Mouse (Mus musculus) liver, embryonic 14.5 days (tissue): ENCODE results near the gene Tbx5. TPM values are rescaled to one million over a fixed set of nuclear protein-coding genes. Genes with fewer than 3 reads are reported as not detected.

ENCODE experiments used
- ATAC-seq: fragments of 200-750 bp; cut with Nextera tagmentation; 2 replicates; pipeline ENCODE4 v1.8.0; 2017; ENCODE audit warnings: moderate number of reproducible peaks, mild to moderate bottlenecking, moderate library complexity; ENCODE audit not compliant: insufficient read depth
- DNase-seq, 3 experiments: peaks; one replicate each; pipeline ENCODE4 v3.0.0-alpha.2; 2012 to 2013; ENCODE audit warnings: low read depth in 3 of 3, low spot score in 3 of 3
- H3K27ac ChIP-seq: fragments of 300-500 bp; sonication (generic); 2 replicates; pipeline ENCODE4 v1.5.1; 2014; ENCODE audit warnings: moderate library complexity, mild to moderate bottlenecking, control low read depth, inconsistent platforms
- H3K27me3 ChIP-seq: fragments of 300-500 bp; sonication (generic); 2 replicates; pipeline ENCODE4 v1.6.1; 2014; ENCODE audit warnings: mild to moderate bottlenecking, low read length, moderate library complexity; ENCODE audit not compliant: control insufficient read depth, insufficient read depth
- H3K36me3 ChIP-seq: fragments of 300-500 bp; sonication (generic); replicated peaks from 2 replicates; pipeline ENCODE4 v1.6.1; 2014; ENCODE audit warnings: low read depth; ENCODE audit not compliant: control insufficient read depth, insufficient read depth
- H3K4me1 ChIP-seq, 2 experiments: fragments of 200-500 bp in 1 of 2; fragments of 300-500 bp in 1 of 2; sonication (generic) in 1 of 2; replicated peaks; 2 replicates each; pipeline ENCODE4 v1.6.1; 2012 to 2014; ENCODE audit warnings: antibody characterized with exemption in 1 of 2, inconsistent platforms in 1 of 2, low read length in 1 of 2; ENCODE audit not compliant: control insufficient read depth in 2 of 2, insufficient read depth in 2 of 2
- H3K4me2 ChIP-seq: fragments of 300-500 bp; sonication (generic); 2 replicates; pipeline ENCODE4 v1.6.1; 2014; ENCODE audit warnings: low read depth, mild to moderate bottlenecking, control low read depth, moderate library complexity
- H3K4me3 ChIP-seq, 2 experiments: fragments of 200-500 bp in 1 of 2; fragments of 300-500 bp in 1 of 2; sonication (generic) in 1 of 2; 2 replicates each; pipeline ENCODE4 v1.5.1; 2012 to 2014; ENCODE audit warnings: low read depth in 2 of 2, low read length in 2 of 2, mild to moderate bottlenecking in 2 of 2, control low read depth in 1 of 2, inconsistent platforms in 1 of 2, moderate library complexity in 1 of 2; ENCODE audit not compliant: insufficient read depth in 1 of 2
- H3K9ac ChIP-seq: fragments of 300-500 bp; sonication (generic); replicated peaks from 2 replicates; pipeline ENCODE4 v1.6.1; 2014; ENCODE audit warnings: mild to moderate bottlenecking, control low read depth, moderate library complexity
- H3K9me3 ChIP-seq: fragments of 300-500 bp; sonication (generic); 2 replicates; pipeline ENCODE4 v1.6.1; 2016; ENCODE audit warnings: low read length, mixed read lengths; ENCODE audit not compliant: control insufficient read depth
- CTCF ChIP-seq: IDR thresholded peaks from 2 replicates; pipeline ENCODE4 v1.5.1; 2016; ENCODE audit warnings: antibody characterized with exemption, low read depth, control low read depth
- EP300 ChIP-seq: IDR thresholded peaks from 2 replicates; pipeline ENCODE4 v1.6.1; 2016; ENCODE audit warnings: antibody characterized with exemption, low read depth
- WGBS: fragments of 180-500 bp; shearing (Covaris S2); extraction: QIAGEN DNeasy Blood & Tissue Kit; methylation state at CpG from one replicate; pipeline ENCODE4 v1.1.7; 2014; ENCODE audit not compliant: insufficient replicate concordance; 5-methylcytosine and 5-hydroxymethylcytosine counted together
- polyA plus RNA-seq, 2 experiments: library from polyadenylated mRNA; depleted of rRNA in 1 of 2; stranded (reverse) in 1 of 2; unstranded in 1 of 2; fragments of >200 nt; fragmentation: Nextera tagmentation in 1 of 2; extraction: Ambion mirVana in 1 of 2; gene quantifications; 2 replicates each; pipeline versions ENCODE4 v1.2.1 to v1.2.3; 2012 to 2014

Tbx5 gene
- polyA plus RNA-seq, 2 experiments, result 0.01 to 0.03 TPM

DNA sequence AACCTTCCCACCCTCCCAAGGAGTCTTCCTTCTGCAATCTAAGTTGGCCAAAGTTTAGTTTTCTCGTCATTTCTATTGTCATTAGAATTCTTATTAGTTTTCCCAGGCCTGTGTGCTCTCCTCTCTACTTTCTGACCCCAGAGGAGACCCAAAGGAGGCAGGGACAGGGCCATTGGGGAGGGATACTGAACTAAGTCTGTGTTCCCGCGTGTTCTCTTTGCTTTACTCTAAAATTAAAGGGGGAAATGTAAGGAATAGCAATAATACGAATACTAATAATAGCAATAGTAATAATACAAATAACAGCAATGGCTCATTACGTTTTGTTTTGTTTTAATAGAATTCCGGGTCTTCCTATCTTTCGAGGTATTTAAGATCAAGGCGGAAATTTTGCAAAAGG lies 1.9 kb upstream of the Tbx5 start:
- Histone ChIP-seq H3K36me3 (no peaks in the 10 kb centered on the region), H3K4me3 (no peak overlapping the region), H3K4me2 (no peak overlapping the region), H3K9ac (no peak overlapping the region), H3K9me3 (no peaks in the 10 kb centered on the region), H3K27me3 (peaks cover 61% of the 10 kb centered on the region), H3K4me1 (peaks cover 0 to under 1% of the 10 kb centered on the region in 2 experiments; a peak in 2 of 4 replicates), H3K27ac (no peak overlapping the region)
- no peak for ATAC-seq
- DNase-seq, result no peak
- 9% methylated on average over 8 of the region's 8 CpGs for WGBS
- TF ChIP-seq EP300, result no peak

DNA sequence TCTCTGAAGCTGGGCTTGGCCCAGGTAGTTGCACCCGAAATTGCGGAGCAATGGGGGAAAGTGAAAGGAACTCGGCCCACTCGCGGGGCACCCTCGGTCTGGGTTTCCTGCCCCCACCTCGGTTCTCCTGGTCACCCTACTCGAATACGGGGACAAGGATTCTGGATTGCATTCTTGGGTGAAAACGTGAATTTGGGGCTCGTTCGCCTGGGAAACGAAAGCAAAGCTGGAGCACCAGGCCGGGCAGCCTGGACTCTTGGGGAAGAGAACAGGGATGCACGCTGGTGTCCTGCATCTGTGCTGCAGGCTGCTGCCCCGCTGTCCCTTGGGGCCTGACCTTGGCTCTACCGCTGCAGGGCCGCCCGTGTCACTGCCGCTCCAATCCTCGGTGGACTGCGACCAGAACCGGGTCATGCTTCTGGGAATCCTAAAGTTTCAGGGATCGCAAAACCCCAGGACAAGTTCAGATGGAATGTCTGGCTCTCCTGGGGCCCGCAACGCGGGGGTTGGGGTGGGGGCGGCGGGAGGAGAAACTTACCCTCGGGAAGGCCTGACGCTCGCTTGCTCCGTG lies 1.2 kb upstream of the Tbx5 start:
- no peaks in the 10 kb centered on the region for H3K9me3 ChIP-seq
- H3K27ac ChIP-seq, result no peak overlapping the region
- H3K27me3 ChIP-seq, result peaks cover 68% of the 10 kb centered on the region
- TF ChIP-seq CTCF, result no peak
- no peak for TF ChIP-seq EP300
- H3K4me2 ChIP-seq, result peak overlapping the region; percentile 38
- H3K4me1 ChIP-seq, result no peaks in the 10 kb centered on the region
- no peak overlapping the region for H3K9ac ChIP-seq
- DNase-seq (no peak), ATAC-seq (no peak)
- peak overlapping the region in 1 of 2 experiments; percentile 18; a peak in 1 of 4 replicates for H3K4me3 ChIP-seq
- no peaks in the 10 kb centered on the region for H3K36me3 ChIP-seq
- 1% methylated on average over 33 of the region's 33 CpGs for WGBS

DNA sequence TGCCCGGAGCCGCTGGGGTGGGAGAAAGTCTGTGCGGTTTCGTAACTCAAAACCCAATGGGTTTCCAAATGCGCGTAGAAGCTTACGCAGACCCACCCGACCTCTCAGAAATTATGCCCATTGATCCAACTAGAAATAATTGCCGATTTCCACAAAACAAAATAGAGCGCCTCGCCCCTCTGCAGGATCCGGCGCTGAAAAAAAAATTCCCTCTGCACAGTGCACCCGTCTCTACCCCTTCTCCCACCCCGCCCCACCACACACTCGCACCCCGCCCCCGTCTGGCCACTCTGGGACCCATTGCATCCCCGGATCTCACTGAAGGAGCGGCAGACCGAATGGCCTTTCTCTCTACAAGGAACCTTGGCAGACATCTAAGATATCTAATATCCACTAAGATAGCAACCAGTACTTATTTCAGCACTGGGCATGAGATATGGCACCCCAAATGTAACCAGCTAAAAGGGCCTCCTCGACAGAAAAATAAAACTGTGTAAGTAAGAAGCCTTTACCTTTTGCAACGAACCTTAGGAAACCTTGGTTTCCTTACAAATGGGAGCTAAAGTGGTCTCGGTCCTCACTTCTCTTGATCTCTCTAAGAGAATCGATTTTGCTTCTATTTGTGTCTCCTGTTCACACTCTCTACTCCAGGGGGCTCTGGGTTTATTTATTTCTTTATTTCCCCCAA lies 533 bp upstream of the Tbx5 start:
- DNase-seq, result no peak
- Histone ChIP-seq H3K9ac (no peak overlapping the region), H3K36me3 (no peaks in the 10 kb centered on the region), H3K27ac (no peak overlapping the region), H3K27me3 (peaks cover 75% of the 10 kb centered on the region), H3K4me3 (no peak overlapping the region), H3K4me1 (no peaks in the 10 kb centered on the region), H3K9me3 (no peaks in the 10 kb centered on the region), H3K4me2 (no peak overlapping the region)
- no peak for ATAC-seq
- TF ChIP-seq CTCF (no peak), EP300 (no peak)
- WGBS, result 3% methylated on average over 25 of the region's 25 CpGs

DNA sequence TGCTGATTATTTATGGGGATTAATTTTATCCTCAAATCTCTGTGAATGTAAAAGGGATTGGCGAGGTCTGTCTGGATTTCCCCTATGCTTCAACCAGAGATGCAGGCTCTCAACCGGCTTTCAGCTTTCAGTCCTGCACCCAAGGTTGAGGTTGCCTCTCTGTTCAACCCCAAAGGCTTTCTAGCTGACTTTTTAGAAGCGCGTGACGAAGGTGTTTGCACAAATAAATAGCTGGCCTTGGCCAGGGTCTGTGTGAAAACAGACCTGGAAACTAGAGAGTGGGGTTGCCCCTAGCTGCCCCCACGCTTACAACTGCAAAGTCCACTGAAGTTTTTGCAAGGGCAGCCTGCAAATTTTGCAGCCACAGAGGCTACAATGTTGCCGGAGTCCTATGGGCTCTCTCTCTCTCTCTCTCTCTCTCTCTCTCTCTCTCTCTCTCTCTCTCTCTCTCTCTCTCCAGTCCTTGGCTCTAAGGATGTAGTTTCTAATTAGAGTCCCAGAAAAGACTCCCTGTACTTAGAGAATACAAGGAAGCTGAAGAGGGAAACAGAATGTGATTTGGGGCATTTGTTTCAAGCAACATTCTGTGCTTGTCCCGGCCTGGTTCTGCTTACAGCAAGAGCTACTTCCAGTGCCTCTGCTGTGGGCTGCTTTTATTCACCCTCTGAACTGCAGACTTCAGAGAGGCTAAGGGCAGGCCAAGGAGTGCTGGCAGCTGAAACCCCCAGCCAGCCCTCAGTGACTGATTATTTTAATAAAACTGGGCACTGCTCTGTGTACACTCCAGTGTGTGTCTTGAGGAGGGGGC lies 959 bp downstream of the Tbx5 start:
- DNase-seq, result no peak
- no peaks in the 10 kb centered on the region for H3K9me3 ChIP-seq
- no peak overlapping the region for H3K4me3 ChIP-seq
- H3K27me3 ChIP-seq, result peaks cover 90% of the 10 kb centered on the region
- no peaks in the 10 kb centered on the region for H3K36me3 ChIP-seq
- H3K27ac ChIP-seq, result no peak overlapping the region
- H3K9ac ChIP-seq, result no peak overlapping the region
- TF ChIP-seq EP300, result no peak
- no peaks in the 10 kb centered on the region for H3K4me1 ChIP-seq
- no peak for ATAC-seq
- WGBS, result 12% methylated on average over 8 of the region's 8 CpGs
- no peak overlapping the region for H3K4me2 ChIP-seq

DNA sequence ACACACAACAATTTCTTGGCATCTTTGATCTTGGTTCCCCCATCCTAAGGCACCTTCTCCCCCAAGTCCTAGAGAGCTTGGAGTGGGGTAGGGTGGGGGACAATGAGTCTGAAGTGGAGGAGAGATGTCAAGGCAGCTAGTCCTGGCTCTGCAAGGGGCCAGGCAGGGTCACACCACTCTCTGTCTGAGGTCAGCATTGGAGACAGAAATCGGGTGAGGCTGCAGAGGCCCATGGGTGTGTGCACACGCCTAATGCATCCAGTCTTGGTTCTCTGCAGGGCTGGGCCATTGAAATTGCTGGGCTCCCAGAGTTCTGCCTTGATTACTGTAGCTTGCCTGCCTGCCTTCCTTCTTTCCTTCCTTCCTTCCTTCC lies 1.5 kb downstream of the Tbx5 start:
- DNase-seq (no peak), ATAC-seq (no peak)
- Histone ChIP-seq H3K36me3 (no peaks in the 10 kb centered on the region), H3K9me3 (no peaks in the 10 kb centered on the region), H3K4me3 (no peak overlapping the region), H3K27ac (no peak overlapping the region), H3K27me3 (peaks cover 94% of the 10 kb centered on the region), H3K4me2 (no peak overlapping the region), H3K9ac (no peak overlapping the region), H3K4me1 (no peaks in the 10 kb centered on the region)
- 7% methylated on average over 2 of the region's 2 CpGs for WGBS
- TF ChIP-seq CTCF (no peak), EP300 (no peak)
